Mouse (Mus musculus) thymus, adult 18-20 months (tissue): ENCODE results near the gene Pld3.

Experiments used
- DNase-seq, 2 experiments: peaks; one replicate each; pipeline ENCODE4 v3.0.0; 2022; ENCODE audit warnings: mixed read lengths in 2 of 2

Gene Pld3

GRCm38 (mm10) chr7:27552931-27553513 lies at the start of gene Pld3, which contains the start of gene 2310022A10Rik:
Gene Pld3, minus strand, starts transcription at chr7:27553218.
Gene 2310022A10Rik, plus strand, starts transcription at chr7:27553233.
- peak; percentile 96 to 98 for DNase-seq

GRCm38 (mm10) chr7:27602161-27602560 lies 49.1 kb upstream of the Pld3 start:
- DNase-seq, result no peak

GRCm38 (mm10) chr7:27601628-27602027 lies 48.6 kb upstream of the Pld3 start:
- DNase-seq, result no peak

GRCm38 (mm10) chr7:27598053-27598452 lies 45.0 kb upstream of the Pld3 start:
- no peak for DNase-seq

- DNase-seq, result no peak
Observed at GRCm38 (mm10) chr7:27596586-27597503, 43.8 kb upstream of the Pld3 start.

GRCm38 (mm10) chr7:27592934-27593645 lies 40.1 kb upstream of the Pld3 start:
- DNase-seq, result no peak

- peak; percentile 58 to 71 for DNase-seq
Observed at GRCm38 (mm10) chr7:27592217-27592929, 39.4 kb upstream of the Pld3 start.

- peak; percentile 88 to 92 for DNase-seq
Observed at GRCm38 (mm10) chr7:27591266-27592216, 38.5 kb upstream of the Pld3 start, which contains the start of gene Akt2. Gene Akt2, plus strand, starts transcription at chr7:27591552.

- peak in 1 of 2 experiments; percentile 23 for DNase-seq
Observed at GRCm38 (mm10) chr7:27590566-27591213, 37.7 kb upstream of the Pld3 start.

GRCm38 (mm10) chr7:27590088-27590487 lies 37.1 kb upstream of the Pld3 start:
- no peak for DNase-seq

- no peak for DNase-seq
Observed at GRCm38 (mm10) chr7:27587741-27588140, 34.7 kb upstream of the Pld3 start.

GRCm38 (mm10) chr7:27586861-27587260 lies 33.8 kb upstream of the Pld3 start:
- DNase-seq, result no peak

- DNase-seq, result no peak
Observed at GRCm38 (mm10) chr7:27580380-27581174, 27.6 kb upstream of the Pld3 start.

- DNase-seq, result no peak
Observed at GRCm38 (mm10) chr7:27578465-27578864, 25.4 kb upstream of the Pld3 start.

- DNase-seq, result no peak
Observed at GRCm38 (mm10) chr7:27577589-27577988, 24.6 kb upstream of the Pld3 start.

- peak in 1 of 2 experiments; percentile 31 for DNase-seq
Observed at GRCm38 (mm10) chr7:27576914-27577313, 23.9 kb upstream of the Pld3 start.

- DNase-seq, result no peak
Observed at GRCm38 (mm10) chr7:27574124-27574880, 21.3 kb upstream of the Pld3 start.

GRCm38 (mm10) chr7:27572133-27572532 lies 19.1 kb upstream of the Pld3 start:
- no peak for DNase-seq

- DNase-seq, result no peak
Observed at GRCm38 (mm10) chr7:27569580-27570224, 16.7 kb upstream of the Pld3 start.
